Mouse (Mus musculus) liver, embryonic 14 days (tissue): ENCODE results near the gene Kat14. TPM values are rescaled to one million over a fixed set of nuclear protein-coding genes. Genes with fewer than 3 reads are reported as not detected.

ENCODE experiments used
- polyA plus RNA-seq: library from polyadenylated mRNA; depleted of rRNA; stranded (reverse); fragments of >200 nt; gene quantifications from 2 replicates; pipeline ENCODE4 v1.2.3, GENCODE M21; 2012; rRNA removed

The Kat14 gene
- polyA plus RNA-seq, result 13.0 and 13.9 TPM in 2 replicates

DNA sequence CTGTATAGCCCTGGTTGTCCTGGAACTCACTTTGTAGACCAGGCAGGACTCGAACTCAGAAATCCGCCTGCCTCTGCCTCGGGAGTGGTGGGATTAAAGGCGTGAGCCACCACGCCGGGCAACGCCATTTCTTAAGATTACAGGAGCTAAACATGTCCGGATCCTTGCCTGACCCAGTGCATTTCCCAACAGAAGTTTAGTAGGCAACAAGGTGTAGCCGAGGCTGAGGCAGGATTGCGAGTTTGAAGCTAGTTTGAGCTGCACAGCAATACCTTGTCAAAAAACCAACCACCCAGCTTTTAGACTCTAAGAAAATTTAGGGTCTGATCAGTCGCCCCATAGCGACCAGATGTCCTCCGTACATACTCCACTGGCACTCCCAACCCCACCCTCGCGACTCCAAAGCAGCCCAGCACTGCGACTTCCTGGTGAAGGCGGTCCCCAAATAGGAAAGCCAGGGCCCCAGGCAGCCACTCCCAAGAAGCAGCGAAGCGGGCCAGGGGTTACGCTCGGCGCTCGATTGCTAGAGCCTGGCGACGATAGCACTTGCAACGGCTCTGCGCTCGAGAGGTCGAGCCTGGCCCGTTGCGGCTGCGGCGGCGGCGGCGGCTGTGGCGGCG, at the start of gene Kat14, which contains the start of gene Pet117:
Kat14 (plus strand) TSS at position 584 of the 620 bp plus-strand sequence.
Pet117 (plus strand) TSS at position 597 of the 620 bp plus-strand sequence.

DNA sequence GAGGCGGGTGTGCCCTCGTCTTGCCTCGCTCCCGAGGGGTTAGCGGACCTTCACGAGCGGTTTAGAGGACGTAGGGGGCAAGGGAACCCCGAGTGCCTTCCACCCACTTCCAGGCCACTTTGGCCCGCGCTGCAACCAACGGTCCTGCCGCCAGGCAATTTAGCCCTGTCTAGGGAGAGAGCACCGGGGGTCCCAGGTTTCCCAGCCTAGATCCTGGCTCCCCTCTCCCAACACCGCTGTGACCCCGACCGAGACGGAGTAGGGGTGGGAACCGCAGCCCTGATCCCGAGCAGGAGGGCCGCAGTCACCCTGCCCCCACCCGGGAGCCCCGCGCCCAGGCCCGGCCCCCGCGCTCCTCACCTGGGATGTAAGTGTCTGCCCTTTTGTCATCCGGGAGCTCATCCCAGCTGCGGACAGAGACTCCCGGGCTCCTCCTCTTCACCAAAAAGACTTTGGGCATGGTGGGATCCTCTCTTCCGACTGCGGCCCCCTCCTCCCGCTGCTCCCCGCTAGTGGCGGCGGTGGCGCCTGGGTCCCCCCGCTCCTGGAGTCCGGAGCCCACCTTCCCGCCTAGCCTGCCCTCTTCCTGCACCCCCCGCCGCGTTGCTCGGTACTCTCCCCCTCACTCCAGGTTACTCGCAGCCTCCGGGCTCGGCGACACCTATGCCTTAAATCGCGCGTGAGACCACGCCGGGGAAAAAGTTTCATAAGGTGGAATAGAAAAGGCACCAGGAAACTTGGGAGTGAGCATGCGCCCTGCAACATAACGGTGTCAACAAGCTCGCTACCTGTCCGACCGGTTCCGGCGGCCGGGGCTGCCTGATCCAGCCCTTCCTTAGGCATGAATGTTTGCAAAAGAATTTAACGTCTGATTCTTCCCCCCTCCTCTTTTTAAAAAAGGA, 37.1 kb upstream of the Kat14 start, which contains the start of gene Ovol2:
Ovol2 (minus strand) TSS at position 746 of the 902 bp plus-strand sequence.

Other genes with a start within 250 kb of the Kat14 start
- 6.2 and 6.8 TPM in 2 replicates for gene Mgme1, start 98.3 kb upstream of the Kat14 start, polyA plus RNA-seq
- gene Snx5, start 98.1 kb upstream of the Kat14 start, polyA plus RNA-seq, result 72.4 and 81.4 TPM in 2 replicates
- gene Ovol2, start 36.8 kb upstream of the Kat14 start, polyA plus RNA-seq, result 0.02 and 0.03 TPM in 2 replicates
- gene Pet117, start within 50 bp of the Kat14 start, polyA plus RNA-seq, result not detected in 2 replicates
- gene Dzank1, start 158.4 kb downstream of the Kat14 start, polyA plus RNA-seq, result 0.01 and 0.03 TPM in 2 replicates
- gene Polr3f, start 158.7 kb downstream of the Kat14 start, polyA plus RNA-seq, result 6.2 and 6.8 TPM in 2 replicates
- 4.2 and 4.6 TPM in 2 replicates for gene Rbbp9, start 181.9 kb downstream of the Kat14 start, polyA plus RNA-seq
- gene Sec23b, start 187.2 kb downstream of the Kat14 start, polyA plus RNA-seq, result 25.3 and 30.1 TPM in 2 replicates
- gene Smim26, start 225.1 kb downstream of the Kat14 start, polyA plus RNA-seq, result 16.6 and 17.7 TPM in 2 replicates
- 11.2 and 11.9 TPM in 2 replicates for gene Dtd1, start 230.9 kb downstream of the Kat14 start, polyA plus RNA-seq